Mouse (Mus musculus): ENCODE results near the gene Slc16a9.

Slc16a9 gene

GRCm38 (mm10) chr10:70250354-70250753, 5.5 kb downstream of the Slc16a9 start:
- DNase-seq (ENCODE audit: inconsistent ontology term): no peak

- no peak for DNase-seq (ENCODE audit: inconsistent ontology term)
Observed at GRCm38 (mm10) chr10:70250766-70251165, 5.9 kb downstream of the Slc16a9 start.

GRCm38 (mm10) chr10:70254666-70255065, 9.8 kb downstream of the Slc16a9 start:
- DNase-seq (ENCODE audit: inconsistent ontology term): no peak

- DNase-seq (ENCODE audit: inconsistent ontology term): no peak
Observed at GRCm38 (mm10) chr10:70255601-70256210, 10.8 kb downstream of the Slc16a9 start.

- no peak for DNase-seq (ENCODE audit: inconsistent ontology term)
Observed at GRCm38 (mm10) chr10:70257029-70257428, 12.1 kb downstream of the Slc16a9 start.

- no peak for DNase-seq (ENCODE audit: inconsistent ontology term)
Observed at GRCm38 (mm10) chr10:70260904-70261303, 16.0 kb downstream of the Slc16a9 start.

- DNase-seq (ENCODE audit: inconsistent ontology term): no peak
Observed at GRCm38 (mm10) chr10:70262051-70262450, 17.2 kb downstream of the Slc16a9 start.

DNA sequence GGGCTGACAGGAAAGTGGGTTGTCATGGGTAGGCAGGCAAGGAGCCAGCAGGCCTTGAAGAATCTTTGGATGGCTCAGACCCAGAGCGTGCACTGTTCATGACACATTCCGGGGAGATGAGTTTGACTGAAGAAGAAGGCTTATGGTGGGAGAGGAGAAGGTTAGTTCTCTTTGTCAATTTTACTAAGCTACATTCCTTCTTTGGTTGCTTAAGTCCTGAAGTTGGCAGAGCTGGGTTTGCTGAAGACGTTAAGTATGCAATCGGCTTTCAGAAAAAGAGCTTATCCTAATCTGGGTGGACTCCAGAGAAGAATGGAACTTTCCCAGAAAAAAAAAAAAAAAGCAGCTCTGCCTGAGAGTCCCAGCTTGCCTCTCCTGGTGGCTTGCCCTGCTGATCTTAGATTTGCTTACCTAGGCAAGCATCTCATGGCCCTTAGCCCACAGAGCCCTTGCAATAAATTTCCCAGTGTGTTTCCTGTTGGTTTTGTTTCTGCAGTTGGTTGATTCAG, 18.8 kb downstream of the Slc16a9 start:
- peak; percentile 69 for DNase-seq (ENCODE audit: inconsistent ontology term)

GRCm38 (mm10) chr10:70264337-70265036, 19.6 kb downstream of the Slc16a9 start:
- DNase-seq (ENCODE audit: inconsistent ontology term): no peak

DNA sequence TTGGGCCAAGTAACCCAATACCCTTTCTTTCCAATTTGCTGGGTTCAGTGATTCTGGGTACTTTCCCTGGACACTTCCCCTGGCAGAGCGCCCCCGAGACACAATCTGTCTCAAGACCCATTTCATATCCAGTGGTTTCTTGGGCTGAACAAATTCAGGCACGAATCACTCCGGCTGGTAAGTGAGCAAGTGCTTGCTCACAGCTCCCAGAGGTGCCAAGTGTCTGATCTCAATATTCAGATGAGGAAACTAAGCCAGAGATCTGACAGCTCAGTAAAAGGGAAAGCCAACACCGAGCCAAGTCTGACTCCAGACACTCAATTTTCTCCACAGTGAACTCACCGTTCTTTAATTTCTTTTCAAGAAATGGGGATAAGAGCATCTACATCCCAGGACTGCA, 21.6 kb downstream of the Slc16a9 start:
- DNase-seq (ENCODE audit: inconsistent ontology term): peak; percentile 66

DNA sequence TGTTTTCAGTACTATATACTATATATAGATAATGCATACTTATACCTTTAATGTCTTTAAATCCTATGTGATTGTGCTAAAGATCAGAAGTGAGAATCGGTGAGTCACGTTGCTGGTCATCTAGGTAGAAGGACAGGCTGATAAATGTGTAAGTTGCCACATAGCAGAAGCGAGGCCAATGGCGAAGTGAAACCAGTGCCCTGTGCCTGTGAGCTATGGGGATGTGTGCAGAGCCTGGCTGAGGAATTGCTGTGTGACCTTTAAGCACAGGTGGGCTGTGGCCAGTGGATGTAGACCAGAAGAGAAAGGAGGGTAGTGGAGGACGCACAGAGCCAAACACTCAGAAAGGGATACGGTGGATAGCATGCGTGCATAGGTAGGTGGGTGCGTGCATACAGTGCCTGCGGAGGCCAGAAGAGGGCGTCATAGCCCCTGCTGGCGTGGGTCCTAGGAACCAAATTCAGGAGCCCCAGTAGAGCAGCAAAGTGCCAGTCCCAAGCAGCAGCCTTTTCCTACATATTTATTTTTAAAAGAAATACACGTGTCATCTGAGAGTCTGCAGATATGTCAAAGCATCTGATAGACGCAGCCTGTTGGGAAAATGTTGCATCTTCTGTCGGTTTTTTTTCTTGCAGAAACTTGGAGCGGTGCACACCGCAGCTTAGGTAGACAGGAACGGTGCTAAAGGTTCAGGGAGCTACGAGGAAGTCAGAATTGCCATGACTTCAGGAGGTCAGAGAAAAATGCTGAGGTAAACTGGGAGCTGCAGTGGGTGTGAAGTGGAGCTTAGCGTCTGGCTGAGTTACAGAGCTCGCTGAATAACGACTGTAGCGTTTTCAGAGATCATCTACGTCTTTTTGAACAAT, 23.9 kb downstream of the Slc16a9 start:
- no peak for DNase-seq (ENCODE audit: inconsistent ontology term)

GRCm38 (mm10) chr10:70269447-70269787, 24.5 kb downstream of the Slc16a9 start:
- no peak for DNase-seq (ENCODE audit: inconsistent ontology term)

DNA sequence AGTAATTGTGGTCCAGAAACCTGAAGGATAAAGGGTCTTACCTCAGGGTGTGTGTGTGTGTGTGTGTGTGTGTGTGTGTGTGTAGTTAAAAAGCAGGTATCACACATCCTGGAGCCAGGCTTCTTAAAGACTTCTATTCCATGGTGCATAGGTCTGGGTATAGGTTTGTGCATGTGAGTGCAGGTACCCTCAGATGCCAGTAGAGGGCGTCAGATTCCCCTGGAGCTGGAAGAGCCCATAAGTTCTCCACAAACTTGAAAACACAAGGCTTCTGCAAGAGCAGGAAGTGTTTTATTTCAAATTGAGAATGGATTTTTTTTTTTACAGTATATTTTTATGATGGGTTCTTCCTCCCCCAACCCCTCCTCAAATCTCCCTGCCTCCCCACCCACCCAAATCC, 31.8 kb downstream of the Slc16a9 start:
- DNase-seq (ENCODE audit: inconsistent ontology term): no peak

DNA sequence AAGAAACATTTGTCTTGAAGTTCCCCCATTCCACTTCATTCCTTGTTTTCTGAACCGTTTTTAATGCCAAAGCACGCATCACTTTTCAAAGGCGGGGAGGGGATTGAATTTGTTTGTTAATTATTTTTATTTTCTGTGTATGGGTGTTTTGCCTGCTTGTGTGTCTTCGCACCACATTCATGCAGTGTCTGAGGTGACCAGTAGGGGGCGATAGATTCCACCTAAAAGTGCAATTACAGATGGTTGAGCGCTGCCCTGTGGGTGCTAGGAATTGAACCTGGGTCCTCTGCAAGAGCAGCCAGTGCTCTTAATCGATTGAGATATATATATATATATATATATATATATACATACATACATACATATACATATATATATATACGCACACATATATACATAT, 34.4 kb downstream of the Slc16a9 start:
- no peak for DNase-seq (ENCODE audit: inconsistent ontology term)

DNA sequence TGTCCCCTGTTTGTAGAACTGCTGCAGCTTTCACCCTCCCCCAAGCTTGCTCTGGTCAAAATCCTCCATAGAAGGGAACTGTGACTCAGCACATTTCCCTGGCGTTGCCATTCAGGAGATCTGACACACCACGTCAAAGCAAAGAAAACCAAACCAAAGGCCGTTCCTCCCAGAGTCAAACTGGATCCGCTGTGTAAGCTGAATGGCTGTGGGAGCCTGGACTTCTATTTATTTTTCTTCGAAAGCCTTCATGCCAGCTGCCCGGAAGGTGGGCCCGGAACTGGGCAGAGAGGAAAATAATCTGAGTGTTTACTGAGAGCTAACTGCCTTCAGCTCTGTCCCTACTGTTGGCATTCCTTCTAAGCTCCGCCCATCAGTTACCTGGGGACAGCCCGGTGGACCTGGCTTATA, 42.9 kb downstream of the Slc16a9 start:
- DNase-seq (ENCODE audit: inconsistent ontology term): peak; percentile 54

- no peak for DNase-seq (ENCODE audit: inconsistent ontology term)
Observed at GRCm38 (mm10) chr10:70288406-70289327, 43.8 kb downstream of the Slc16a9 start.

- DNase-seq (ENCODE audit: inconsistent ontology term): no peak
Observed at GRCm38 (mm10) chr10:70292014-70292413, 47.1 kb downstream of the Slc16a9 start.

DNA sequence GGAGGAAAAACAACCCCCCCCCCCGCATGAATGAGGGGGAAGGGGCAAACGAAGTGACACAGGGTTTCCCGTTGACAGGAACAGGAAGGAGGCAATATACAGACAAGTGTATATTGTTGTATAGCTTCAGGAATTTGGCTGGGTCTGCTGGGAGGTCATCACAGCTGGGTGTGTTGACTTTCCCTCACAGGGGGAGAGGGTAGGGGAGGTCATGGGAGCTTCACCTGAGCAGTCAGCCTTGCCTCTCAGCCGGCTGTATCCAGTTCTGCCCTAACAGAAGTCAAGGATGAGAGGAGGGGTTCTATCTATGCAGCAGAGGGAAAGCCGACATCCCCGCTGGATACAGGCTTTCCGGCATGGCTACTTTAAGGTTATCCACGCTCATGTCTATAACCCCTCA, 49.2 kb downstream of the Slc16a9 start:
- DNase-seq (ENCODE audit: inconsistent ontology term): no peak

- peak; percentile 69 for DNase-seq (ENCODE audit: inconsistent ontology term)
Observed at GRCm38 (mm10) chr10:70296531-70297366, 51.8 kb downstream of the Slc16a9 start.

DNA sequence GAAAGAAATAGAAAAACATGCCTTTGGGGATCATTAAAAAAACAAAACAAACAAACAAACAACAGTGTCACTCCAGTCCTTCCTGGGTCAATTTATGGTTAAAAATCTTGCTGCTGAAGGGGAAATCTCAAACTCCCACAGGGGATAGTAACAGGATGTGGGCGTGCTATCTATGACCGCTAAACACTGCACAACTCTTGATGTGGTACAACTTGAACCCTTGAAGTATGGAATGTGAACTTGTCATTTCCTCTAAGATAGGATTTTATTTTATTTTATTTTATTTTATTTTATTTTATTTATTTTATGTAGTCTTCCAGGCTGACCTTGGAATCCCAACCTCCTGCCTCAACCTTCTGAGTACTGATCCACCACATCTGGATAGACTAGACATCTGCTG, 54.2 kb downstream of the Slc16a9 start:
- no peak for DNase-seq (ENCODE audit: inconsistent ontology term)

DNA sequence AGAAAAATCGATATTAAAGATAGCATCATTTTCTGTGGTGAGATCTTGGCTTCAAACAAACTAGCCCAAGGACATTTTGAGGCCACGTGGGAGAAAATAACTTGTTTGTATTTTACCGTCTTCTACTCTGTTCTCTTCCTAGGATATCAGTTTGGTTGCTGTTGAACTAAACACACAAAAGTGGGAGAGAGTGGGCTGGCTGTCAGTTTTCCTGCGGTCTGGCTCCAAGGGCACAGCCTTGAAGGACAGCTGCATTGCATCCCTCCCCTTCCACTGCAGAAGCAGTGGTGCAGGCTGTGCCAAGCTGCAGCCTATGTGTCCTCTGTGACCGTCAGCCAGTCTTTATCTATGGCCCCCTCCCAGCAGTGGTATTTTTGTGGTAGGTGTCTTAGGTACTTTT, 54.8 kb downstream of the Slc16a9 start:
- DNase-seq (ENCODE audit: inconsistent ontology term): no peak
